Comparison of ENCODE assay signal across 8 mouse cellular contexts in the genomic region with DNA sequence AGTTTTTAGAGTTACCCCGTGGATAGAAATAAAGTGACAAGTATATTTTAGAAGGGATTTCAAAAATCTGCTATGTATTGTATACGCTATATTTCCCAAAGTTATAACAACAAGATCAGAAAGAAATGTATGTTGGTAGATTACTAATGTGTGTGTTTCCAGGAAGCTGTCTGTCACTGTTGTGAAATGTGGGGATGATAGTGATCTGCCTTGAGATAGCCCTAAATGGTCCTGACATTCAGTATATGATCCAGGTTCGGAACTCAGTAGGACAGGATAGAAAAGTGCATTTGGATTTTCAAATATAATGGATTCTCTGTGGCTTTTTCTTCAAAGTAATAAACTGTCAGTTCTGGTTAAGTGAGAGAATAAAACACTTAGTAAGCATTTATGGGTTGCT. TPM values are rescaled to one million over a fixed set of nuclear protein-coding genes. Genes with fewer than 3 reads are reported as not detected.
DNase-seq lines count a peak whose midpoint lies in the region; ATAC-seq lines count a peak whose summit lies in the region.

No protein-coding gene starts in this region.

- H3K27ac ChIP-seq in forebrain, embryonic 12.5 days: no peak overlapping the region
- H3K27ac ChIP-seq in forebrain, embryonic 11.5 days (ENCODE audit: low read depth, low read length): no peak overlapping the region
- no peak overlapping the region for H3K27ac ChIP-seq in lung, embryonic 16.5 days (ENCODE audit: low read length)
- no peak overlapping the region for H3K27ac ChIP-seq in intestine, embryonic 15.5 days
- no peak overlapping the region for H3K27ac ChIP-seq in neural tube, embryonic 14.5 days (ENCODE audit: low read depth, low read length)

- WGBS in forebrain, embryonic 12.5 days: 74% methylated on average over 3 of the region's 3 CpGs
- WGBS in forebrain, embryonic 11.5 days: 80% methylated on average over 3 of the region's 3 CpGs
- WGBS in lung, embryonic 16.5 days: 52% methylated on average over 3 of the region's 3 CpGs
- 56% methylated on average over 3 of the region's 3 CpGs for WGBS in intestine, embryonic 15.5 days
- WGBS in neural tube, embryonic 14.5 days: 73% methylated on average over 3 of the region's 3 CpGs

- no peaks in the 10 kb centered on the region for H3K4me1 ChIP-seq in forebrain, embryonic 12.5 days
- no peaks in the 10 kb centered on the region for H3K4me1 ChIP-seq in forebrain, embryonic 11.5 days (replicated peaks; ENCODE audit: control insufficient read depth, insufficient read depth, low read length)
- H3K4me1 ChIP-seq in lung, embryonic 16.5 days (replicated peaks; ENCODE audit: control insufficient read depth, insufficient read depth, low read length): no peaks in the 10 kb centered on the region
- no peaks in the 10 kb centered on the region for H3K4me1 ChIP-seq in intestine, embryonic 15.5 days (replicated peaks)
- no peaks in the 10 kb centered on the region for H3K4me1 ChIP-seq in neural tube, embryonic 14.5 days (ENCODE audit: control insufficient read depth, insufficient read depth, low read length)

- no peak for DNase-seq in forebrain, embryonic 11.5 days (ENCODE audit: low spot score)
- no peak for DNase-seq in lung, postnatal 4 days
- DNase-seq in thymus, postnatal 4 days: no peak
- no peak for DNase-seq in gastrocnemius, postnatal 25 days

- no peak overlapping the region for H3K9ac ChIP-seq in forebrain, embryonic 12.5 days
- H3K9ac ChIP-seq in forebrain, embryonic 11.5 days (ENCODE audit: low read length): no peak overlapping the region
- H3K9ac ChIP-seq in lung, embryonic 16.5 days (ENCODE audit: low read length): no peak overlapping the region
- H3K9ac ChIP-seq in intestine, embryonic 15.5 days: no peak overlapping the region
- no peak overlapping the region for H3K9ac ChIP-seq in neural tube, embryonic 14.5 days (replicated peaks; ENCODE audit: low read depth, low read length)

- H3K36me3 ChIP-seq in forebrain, embryonic 12.5 days (replicated peaks): no peaks in the 10 kb centered on the region
- H3K36me3 ChIP-seq in forebrain, embryonic 11.5 days (ENCODE audit: control insufficient read depth, insufficient read depth, low read length): no peaks in the 10 kb centered on the region
- no peaks in the 10 kb centered on the region for H3K36me3 ChIP-seq in lung, embryonic 16.5 days (ENCODE audit: control insufficient read depth, insufficient read depth, low read length)
- H3K36me3 ChIP-seq in intestine, embryonic 15.5 days: no peaks in the 10 kb centered on the region
- H3K36me3 ChIP-seq in neural tube, embryonic 14.5 days (ENCODE audit: control insufficient read depth, insufficient read depth, low read length): no peaks in the 10 kb centered on the region

- no peak overlapping the region for H3K4me3 ChIP-seq in forebrain, embryonic 12.5 days (replicated peaks)
- no peak overlapping the region for H3K4me3 ChIP-seq in forebrain, embryonic 11.5 days (ENCODE audit: low read depth, low read length)
- no peak overlapping the region for H3K4me3 ChIP-seq in lung, embryonic 16.5 days (ENCODE audit: low read length)
- H3K4me3 ChIP-seq in intestine, embryonic 15.5 days (replicated peaks): no peak overlapping the region
- peak overlapping the region; percentile 54; the same call in 1 of the 2 replicates for H3K4me3 ChIP-seq in neural tube, embryonic 14.5 days (ENCODE audit: low read depth, low read length)

- no peak for ATAC-seq in forebrain, embryonic 12.5 days (ENCODE audit: low FRiP score)
- ATAC-seq in forebrain, embryonic 11.5 days (replicated peaks; ENCODE audit: low FRiP score): no peak
- no peak for ATAC-seq in lung, embryonic 16.5 days (ENCODE audit: low read depth)
- no peak for ATAC-seq in intestine, embryonic 15.5 days
- no peak for ATAC-seq in neural tube, embryonic 14.5 days (ENCODE audit: low read depth)

- H3K27me3 ChIP-seq in forebrain, embryonic 12.5 days: no peaks in the 10 kb centered on the region
- no peaks in the 10 kb centered on the region for H3K27me3 ChIP-seq in forebrain, embryonic 11.5 days (ENCODE audit: control insufficient read depth, insufficient read depth, low read length)
- H3K27me3 ChIP-seq in lung, embryonic 16.5 days (ENCODE audit: control insufficient read depth, insufficient read depth, low read depth, low read length): no peaks in the 10 kb centered on the region
- no peaks in the 10 kb centered on the region for H3K27me3 ChIP-seq in intestine, embryonic 15.5 days (replicated peaks)
- no peaks in the 10 kb centered on the region for H3K27me3 ChIP-seq in neural tube, embryonic 14.5 days (ENCODE audit: control insufficient read depth, insufficient read depth, low read length)

- 0 out of 2 replicates have a peak overlapping the region, but pooled peaks have one; percentile 55 for H3K4me2 ChIP-seq in forebrain, embryonic 12.5 days
- H3K4me2 ChIP-seq in forebrain, embryonic 11.5 days (ENCODE audit: low read depth, low read length, severe bottlenecking): no peak overlapping the region
- peak overlapping the region; percentile 58; the same call in 1 of the 2 replicates for H3K4me2 ChIP-seq in lung, embryonic 16.5 days (ENCODE audit: low read depth, low read length)
- H3K4me2 ChIP-seq in intestine, embryonic 15.5 days (replicated peaks): peak overlapping the region; percentile 54; the same call in 1 of the 2 replicates
- H3K4me2 ChIP-seq in neural tube, embryonic 14.5 days (ENCODE audit: low read depth, low read length): peak overlapping the region; percentile 49

- no peaks in the 10 kb centered on the region for H3K9me3 ChIP-seq in forebrain, embryonic 12.5 days
- no peaks in the 10 kb centered on the region for H3K9me3 ChIP-seq in forebrain, embryonic 11.5 days (ENCODE audit: control insufficient read depth, low read length)
- no peaks in the 10 kb centered on the region for H3K9me3 ChIP-seq in lung, embryonic 16.5 days (ENCODE audit: control insufficient read depth, low read length)
- no peaks in the 10 kb centered on the region for H3K9me3 ChIP-seq in intestine, embryonic 15.5 days
- H3K9me3 ChIP-seq in neural tube, embryonic 14.5 days (ENCODE audit: control insufficient read depth, low read length): no peaks in the 10 kb centered on the region

RNA-seq across cellular contexts. Expression of a gene that starts 1.7 kb away (rescaled TPM):
- 9.5 and 11.1 TPM in 2 replicates for polyA plus RNA-seq in forebrain, embryonic 12.5 days (2016; fragmentation: Nextera tagmentation; extraction: Ambion mirVana)
- polyA plus RNA-seq in forebrain, embryonic 11.5 days (2014; fragmentation: Nextera tagmentation; extraction: Ambion mirVana): 7.3 and 8.4 TPM in 2 replicates
- polyA plus RNA-seq in lung, embryonic 16.5 days (2015; fragmentation: Nextera tagmentation; extraction: Ambion mirVana): 6.8 TPM in 2 replicates
- 8.1 and 9.9 TPM in 2 replicates for polyA plus RNA-seq in intestine, embryonic 15.5 days (2015; fragmentation: Nextera tagmentation; extraction: Ambion mirVana)
- polyA plus RNA-seq in neural tube, embryonic 14.5 days (2014; fragmentation: Nextera tagmentation; extraction: Ambion mirVana): 20.2 and 24.2 TPM in 2 replicates
- total RNA-seq in gastrocnemius, postnatal 25 days (2021): 10 to 100 TPM; 10.5 to 13.2 TPM
